Mouse (Mus musculus) ovary, postnatal 14 days (tissue): ENCODE measurements around the gene Itpkc.
A peak's percentile ranks its signal among the peaks of the same experiment; 100 is the strongest.

Source experiments
- DNase-seq: peaks from one replicate; pipeline ENCODE4 v3.0.0; 2022; ENCODE audit warnings: low spot score

The Itpkc gene

DNA sequence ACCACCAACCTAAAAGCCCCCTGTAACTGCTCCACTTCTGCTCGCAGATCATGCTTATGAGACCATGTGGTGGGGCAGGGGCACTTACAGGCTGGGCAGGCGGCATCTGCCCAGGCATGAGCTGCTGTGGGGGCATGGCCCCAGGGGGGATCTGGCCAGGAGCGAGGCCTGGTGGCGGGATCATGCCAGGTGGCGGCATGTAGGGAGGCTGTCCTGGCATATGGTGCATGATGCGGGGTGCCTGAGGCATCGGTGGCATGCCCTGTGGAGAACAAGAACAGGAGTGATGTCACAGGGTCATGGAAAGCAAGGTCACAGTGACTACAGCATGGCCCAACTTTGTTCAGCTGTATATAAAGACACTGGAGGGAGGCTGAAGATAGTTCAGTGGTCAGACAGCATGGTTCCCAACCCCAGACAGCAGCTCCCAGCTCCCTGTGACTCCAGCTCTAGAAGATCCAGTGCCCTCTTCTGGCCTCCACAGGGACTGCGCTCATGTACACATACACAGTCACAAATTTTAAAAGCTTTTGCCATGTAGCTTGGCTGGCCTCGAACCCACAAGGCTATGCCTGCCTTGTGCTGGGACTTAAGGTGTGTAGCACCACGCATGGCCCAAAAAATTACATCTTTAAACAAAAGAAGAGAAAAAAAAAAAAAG is 39.1 kb downstream of the Itpkc start:
- DNase-seq = no peak

DNA sequence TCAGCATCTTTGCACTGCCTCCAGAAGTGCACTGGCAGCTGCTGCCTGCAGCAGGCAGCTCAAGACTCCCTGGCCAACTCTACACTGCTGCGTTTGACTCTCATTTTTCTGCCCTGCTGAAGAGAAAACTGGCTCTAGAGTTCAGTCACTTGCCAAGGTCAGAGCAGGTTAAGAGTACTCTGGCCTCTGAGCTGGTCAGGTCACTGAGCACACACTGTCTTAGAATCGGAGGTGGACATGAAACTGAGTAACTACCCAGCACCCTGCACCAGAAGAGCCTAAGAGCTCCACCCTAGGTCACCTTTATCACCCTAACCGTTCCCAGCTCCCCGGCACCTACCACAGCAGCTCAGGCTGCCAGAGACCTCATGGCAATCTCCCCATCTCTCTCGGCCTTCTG is 42.5 kb downstream of the Itpkc start:
- no peak for DNase-seq

DNA sequence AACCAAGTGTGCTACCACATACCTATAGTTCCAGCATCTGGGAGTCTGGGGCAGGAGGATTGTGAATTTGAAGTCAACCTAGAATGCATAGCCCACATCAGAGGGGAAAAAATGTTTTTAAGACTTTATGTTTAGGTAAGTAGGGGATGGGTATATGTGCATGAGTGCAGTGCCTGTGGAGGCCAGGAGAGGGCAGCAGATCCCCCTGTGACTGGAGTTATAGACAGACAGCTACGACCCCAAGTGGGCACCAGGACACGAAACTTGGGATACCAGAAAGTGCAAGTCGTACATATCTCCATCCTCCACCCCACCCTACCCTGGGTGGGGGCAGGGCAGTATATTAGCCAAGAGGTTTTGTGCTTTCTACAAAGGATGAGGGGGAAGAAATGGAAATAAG is 43.5 kb downstream of the Itpkc start:
- no peak for DNase-seq

DNA sequence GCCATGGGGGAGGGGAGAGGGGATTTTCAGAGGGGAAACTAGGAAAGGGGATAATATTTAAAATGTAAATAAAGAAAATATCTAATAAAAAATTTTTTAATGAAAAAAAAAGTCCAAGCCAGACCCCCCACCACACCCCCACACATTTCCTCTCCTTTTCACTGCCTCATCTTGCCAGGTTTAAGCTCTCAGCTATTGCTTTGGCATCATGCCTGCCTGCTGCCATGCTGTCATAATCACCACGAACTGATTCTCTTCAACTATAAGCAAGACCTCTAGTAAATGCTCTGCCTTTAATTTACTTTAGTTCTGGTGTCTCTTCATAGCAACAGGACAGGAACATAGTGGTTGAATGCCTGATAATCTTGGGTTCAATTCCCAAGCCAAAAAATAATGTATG is 46.0 kb downstream of the Itpkc start:
- DNase-seq = no peak

DNA sequence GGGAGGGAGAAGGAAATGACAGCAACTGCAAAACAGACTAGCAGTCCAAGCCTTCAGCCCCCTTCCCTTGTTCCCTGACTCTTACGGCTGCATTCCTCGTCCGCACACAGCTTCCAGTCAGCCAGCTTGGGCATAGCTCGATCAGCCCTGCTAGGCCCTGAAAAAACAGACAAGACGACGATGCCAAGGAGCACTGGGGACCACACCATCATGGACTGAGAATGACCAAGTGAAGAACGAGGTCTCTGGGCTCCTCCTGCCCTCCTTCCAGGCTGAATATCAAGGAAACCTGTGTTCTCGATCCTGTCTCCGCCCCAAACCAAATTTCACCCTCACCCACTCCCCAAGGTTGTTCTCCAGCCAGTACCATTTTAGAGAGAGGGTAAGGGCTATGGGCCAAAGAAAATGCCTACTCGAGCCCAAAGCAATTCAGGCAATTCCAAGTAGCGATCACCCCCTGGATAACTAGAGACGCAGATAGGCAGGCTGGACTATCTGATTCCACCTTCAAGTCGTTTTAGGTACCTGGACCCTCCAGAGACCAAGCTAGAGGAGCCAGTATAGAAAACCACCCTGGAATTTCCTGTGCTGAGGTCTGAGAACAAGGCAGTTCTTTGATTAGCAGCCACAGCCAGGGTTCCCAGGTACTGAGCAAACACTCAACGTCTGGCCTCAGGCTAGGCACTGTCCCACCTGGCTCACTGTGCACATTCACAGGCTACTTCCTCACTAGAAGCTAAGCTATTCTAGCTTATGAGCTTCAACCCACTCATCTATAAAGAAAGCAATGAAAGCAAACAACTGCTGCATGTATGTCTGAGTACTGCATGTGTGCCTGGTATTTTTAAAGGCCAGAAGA is 47.4 kb downstream of the Itpkc start, which contains the start of the genes Gm21983 and Mia:
Gm21983 (minus strand) TSS at position 250 of the 859 bp plus-strand sequence.
Mia (minus strand) TSS at position 321 of the 859 bp plus-strand sequence.
- no peak for DNase-seq

DNA sequence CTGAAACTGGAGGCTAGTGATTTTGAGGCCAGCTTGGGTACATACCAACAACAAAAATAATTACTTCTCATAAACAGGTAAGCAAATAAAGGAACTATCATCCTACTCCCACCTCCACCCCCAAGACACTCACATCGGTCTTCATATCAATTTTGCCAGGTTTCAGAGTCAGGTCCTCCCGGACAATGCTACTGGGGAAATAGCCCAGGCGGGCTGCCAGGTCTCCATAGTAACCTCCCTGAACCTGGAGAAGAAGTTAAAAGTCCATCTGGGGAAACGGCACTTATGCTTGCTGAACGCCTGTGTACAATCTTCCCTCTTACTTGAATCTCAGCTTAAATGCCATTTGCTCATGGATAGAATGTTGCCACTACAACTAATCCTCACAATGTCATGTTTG is 48.4 kb downstream of the Itpkc start:
- no peak for DNase-seq

DNA sequence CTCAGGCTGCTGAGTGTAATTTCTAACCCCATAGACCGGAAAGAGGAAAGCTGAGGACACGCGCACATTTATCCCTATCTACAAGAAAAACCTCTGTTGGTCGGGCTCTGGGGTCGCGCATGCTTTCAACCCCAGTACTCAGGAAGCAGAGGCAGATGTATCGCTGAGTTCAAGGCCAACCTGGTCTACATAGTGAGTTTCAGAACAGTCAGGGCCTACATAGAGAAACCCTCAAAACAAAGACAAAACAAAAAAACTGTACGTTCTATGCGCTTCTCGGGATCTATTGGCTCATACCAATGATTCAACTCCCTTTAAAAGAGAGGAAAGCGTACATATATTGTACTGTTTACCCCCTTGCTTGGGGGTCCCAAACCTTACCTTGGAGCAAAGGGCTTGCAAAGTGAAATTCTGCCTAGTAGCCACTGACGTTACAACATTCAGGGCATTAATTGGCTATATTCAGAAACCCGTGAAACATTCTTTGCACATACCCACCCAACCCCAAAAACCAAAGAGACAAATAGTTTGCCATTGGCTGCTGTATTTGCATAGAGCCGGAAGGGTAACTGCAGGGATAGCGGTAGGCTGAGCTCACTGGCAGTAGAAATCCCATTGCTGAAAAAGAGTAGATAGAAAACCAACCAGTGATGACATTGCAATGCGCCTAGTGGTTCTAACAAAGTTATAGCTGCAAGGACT is 49.1 kb downstream of the Itpkc start:
- DNase-seq = no peak

DNA sequence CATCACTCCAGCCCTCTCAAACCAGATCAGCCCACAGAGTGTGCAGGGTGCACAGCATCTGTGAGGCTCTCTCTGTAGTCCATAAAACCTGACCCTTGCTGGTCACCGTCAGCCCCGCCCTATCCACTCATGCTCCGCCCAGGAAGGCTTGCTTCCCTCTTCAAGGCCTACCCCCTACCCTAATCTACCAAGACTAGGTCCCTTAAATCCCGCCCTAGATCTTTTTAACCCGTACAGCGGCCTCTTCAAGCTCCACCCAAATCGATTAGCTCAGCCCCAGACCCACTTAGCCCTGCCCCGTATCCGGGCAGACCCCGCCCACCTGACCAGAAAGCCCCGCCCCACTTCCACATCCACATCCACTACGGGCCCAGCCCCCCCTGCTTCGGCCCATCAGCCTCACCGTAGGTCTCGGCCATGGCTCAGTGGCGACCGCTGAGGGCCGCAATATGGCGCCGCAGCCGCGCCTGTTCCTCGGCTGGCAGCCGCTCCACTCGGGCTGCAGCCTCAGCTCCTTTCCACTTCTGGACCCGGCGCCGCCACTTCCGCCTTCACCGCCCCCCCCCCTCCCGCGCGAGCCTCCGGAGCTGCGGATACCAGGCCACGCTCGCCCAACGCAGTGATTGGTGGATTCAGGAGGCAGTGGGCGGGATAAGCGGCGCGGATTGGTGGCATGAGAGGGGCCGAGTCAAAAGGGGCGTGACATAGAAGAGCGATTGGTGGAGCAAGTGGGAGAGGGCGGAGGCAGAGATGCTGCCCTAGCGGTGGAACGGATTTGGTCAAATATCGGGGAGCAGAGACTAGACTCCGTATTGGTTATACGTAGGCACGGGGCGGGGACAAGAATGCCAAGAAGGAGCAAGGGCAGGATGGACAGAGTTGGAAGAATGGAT is 49.9 kb downstream of the Itpkc start, which contains the start of gene Rab4b:
Rab4b (minus strand) TSS at position 573 of the 893 bp plus-strand sequence.
- DNase-seq = peak; percentile 96

DNA sequence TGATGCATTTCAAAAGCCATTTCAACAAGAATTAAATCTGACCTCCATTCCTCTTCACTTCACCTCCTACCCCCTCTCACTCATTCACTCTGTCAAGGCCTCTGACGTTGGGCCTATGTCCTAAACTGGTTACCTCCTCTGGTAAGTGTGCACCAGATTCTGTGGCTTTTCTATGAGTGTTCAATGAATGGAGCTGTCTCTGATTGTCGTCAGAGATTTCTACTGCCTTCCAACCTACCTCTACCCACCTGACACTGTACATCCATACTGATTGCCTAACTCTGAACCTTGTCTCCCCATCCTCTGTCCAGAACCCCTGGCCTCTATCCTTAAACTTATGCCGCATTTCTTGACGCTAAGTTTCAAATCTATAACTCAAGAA is 50.5 kb downstream of the Itpkc start:
- DNase-seq = no peak

DNA sequence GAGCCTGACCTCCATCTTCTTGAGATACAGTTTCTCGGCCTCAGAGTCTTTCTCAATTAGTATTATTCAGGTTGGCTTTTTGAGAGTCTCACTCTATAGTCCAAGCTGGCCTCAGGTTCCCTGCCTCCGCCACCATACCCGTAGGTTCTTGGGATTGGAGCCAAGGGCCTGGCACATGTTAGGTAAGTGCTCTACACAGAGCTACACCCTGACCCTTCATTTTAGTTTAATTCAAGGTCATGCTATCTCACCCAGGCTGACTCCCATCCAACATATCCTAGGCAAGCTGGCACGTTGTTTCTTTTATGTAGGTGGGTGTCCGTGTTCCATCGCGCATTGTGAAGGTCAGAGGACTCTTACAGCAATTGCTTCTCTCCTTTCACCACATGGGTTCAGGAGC is 53.6 kb downstream of the Itpkc start:
- DNase-seq = no peak

DNA sequence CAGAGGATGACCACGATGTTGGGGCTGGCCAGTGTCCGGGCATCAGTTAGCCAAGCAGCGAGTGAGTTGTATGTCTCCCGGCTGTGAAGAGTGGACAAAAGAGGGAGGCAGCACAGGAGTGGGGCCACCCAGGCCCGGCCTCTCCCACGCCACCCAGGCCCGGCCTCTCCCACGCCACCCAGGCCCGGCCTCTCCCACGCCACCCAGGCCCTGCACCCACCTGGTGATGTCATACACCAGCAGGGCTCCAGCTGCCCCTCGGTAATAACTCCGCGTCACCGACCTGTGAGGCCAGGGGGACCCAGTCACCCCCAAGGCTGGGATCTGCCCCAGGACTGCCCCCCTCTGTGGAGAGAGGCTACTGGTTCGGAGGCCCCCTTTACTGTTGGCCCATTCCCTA is 54.0 kb downstream of the Itpkc start:
- DNase-seq = no peak

DNA sequence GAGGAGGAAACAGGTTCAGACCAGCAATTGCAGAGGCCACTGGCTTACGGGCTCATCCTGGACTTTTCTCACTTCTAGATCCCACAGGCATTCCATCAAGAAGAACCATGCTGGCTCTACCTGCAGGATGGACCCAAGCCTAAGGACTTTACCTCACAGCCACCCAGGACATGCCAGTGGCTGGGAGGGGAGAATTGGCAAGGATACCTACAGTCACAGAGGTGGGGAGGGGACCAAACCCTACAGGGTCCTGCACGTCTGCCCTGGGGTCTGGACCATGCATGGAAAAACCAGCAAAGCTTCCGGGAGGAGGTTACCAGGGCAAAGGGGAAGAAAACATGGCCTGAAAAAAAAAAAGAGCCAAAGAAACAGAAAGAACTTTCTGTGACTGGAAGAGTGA is 57.5 kb downstream of the Itpkc start:
- no peak for DNase-seq

DNA sequence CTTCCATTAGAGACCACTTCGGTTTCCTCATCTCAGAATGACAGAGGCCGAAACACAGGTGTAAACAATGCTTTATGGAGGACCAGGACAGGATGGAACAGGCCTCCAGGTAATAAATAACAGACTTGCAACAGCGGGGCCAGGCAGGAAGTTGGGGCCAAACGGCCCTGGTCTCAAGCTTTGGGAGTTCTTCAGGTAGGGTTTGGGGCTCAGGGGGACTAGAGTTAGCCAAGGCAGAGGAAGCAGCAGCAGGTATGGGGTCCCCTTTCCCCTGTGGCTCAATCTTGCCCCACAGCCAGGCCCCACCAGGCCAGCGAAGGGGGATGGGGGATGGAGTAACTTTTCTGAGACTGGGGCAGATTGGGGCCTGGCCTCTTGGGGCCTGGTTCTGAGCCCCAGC is 60.1 kb downstream of the Itpkc start:
- no peak for DNase-seq

DNA sequence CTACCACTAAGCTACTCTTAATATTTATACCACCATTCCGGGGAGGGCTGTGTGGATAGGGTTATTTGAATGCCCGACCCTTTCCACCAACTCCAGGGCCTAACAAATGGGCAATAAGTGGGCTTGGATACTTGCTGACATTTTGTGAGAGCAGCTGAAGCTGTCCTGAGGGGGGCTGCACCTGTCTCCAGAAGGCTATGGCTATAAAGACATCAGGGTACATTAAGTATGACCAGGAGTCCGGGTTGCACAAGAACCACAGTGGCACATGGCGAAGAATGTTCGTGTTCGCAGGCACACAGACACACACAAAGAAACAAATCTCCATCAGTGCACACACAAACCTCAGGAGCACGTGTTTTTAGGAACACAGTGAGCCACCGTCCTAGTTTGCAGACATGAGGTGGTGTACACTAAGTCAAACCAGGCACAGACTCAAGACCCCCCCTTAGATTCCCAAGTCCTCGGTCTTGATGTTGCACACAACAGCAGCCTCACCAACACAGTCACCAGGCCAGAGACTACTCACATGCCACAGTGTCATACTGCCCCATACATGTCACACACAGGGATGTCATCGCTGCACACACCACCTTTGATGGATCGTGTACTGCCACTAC is 60.9 kb downstream of the Itpkc start:
- no peak for DNase-seq

DNA sequence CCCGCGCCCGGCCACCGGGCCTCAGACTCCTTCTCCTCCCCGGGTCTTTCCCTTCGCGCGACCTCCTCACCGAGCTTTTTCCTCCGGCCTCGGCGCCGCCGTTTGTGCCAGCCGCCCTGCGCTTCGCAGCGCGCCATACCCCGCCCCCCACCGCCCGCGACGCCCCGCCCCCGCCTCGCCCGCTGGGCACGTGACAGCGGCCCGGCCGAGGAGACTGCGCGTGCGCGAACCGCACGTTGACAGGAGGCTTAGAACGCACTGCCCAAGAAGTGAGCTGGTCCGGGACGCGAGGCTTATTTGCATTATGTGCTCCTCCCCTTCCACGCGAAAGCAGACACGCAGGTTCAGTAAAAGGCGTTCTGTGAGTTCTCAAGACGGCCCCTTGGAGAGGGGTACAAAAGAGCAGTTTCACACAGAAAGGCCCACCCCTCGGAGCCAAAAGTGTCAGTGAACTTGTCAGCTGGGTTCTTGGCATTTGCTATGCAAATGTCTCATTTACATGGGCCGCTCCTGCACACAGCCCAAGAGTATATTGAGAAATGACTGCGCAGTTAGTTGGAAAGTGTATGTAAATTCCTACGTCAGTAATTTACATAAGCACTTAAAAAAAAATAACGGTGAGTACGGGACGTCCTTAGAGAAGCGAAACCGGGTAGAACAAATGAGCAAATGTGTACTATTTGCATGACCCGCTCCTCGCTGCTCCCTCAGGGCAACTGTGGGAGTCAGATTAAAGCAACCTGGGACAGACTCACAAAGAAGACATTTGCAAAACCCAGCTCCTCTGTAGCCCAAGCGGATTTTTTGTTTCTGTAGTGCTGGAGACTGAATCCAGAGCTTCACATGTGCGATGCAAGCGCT is 61.6 kb downstream of the Itpkc start, which contains the start of gene Egln2:
Egln2 (minus strand) TSS at position 189 of the 861 bp plus-strand sequence.
- DNase-seq = peak; percentile 91

DNA sequence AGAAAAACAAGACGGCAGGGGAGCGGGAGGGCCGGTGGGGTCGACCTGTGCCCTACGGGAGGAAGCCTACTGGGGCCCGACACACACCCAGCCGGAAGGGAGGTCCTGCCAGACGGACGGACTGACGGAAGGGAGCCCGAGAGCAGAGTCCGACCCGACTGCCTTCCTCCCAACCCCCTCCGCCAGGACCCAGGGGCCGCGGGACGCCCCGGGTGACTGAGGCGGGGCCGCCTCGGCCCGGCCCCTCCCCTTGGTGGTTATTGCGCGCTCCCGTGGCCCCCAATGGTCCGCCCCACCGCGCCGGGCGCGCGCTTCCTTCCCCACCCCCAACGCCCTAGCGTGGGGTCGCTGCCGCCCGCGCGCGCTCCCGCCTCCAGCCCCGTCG is 62.2 kb downstream of the Itpkc start:
- DNase-seq = peak; percentile 76

DNA sequence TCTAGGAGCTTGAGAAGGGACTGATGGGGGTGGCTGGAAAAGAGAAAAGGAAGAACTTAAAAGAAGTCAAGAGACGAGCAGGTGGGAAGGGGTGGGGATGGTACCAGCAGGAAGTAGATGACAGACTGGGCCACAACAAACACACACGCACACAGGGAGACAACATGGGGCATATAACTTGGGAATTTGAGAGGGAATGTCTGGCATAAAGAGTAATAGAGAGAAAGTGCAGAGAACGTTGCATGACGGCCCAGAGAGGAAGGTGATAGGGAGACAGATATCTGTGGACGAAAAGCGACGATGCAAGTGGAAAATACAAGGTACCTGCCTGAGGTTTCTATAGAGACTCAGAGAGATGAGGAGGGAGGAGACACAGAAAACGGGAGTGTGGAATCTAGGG is 62.8 kb downstream of the Itpkc start:
- DNase-seq = no peak

DNA sequence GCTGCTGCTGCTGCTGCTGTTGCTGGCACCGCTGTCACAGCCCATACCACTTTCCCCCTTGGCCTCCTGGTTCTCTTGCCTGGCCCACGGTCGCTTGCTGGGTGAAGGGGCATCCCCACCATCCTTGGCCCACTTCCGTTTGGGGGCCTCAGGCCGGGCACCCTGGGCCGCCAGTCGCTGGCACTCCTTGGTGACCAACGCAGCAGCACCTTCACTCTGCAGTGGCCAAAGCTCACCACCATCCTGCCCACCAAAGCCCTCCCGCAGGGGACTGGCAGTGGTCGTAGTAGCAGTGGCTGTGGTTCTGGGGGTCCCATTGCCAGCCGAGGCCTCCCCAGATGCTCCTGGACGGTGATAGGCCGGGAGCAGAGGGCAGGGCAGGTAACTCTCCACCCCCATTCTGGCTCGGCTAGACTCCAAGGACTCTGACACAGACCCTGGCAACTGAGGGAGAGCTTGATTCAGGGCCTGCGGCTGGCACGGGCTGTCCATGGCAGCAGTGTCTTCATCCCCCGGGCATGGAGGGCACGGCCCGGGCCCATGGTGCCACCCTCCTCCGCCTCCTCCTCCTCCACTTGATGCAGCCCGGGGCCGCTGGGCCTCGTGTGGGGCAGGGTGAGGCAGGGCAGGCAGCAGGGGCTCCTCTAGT is 63.3 kb downstream of the Itpkc start:
- no peak for DNase-seq

DNA sequence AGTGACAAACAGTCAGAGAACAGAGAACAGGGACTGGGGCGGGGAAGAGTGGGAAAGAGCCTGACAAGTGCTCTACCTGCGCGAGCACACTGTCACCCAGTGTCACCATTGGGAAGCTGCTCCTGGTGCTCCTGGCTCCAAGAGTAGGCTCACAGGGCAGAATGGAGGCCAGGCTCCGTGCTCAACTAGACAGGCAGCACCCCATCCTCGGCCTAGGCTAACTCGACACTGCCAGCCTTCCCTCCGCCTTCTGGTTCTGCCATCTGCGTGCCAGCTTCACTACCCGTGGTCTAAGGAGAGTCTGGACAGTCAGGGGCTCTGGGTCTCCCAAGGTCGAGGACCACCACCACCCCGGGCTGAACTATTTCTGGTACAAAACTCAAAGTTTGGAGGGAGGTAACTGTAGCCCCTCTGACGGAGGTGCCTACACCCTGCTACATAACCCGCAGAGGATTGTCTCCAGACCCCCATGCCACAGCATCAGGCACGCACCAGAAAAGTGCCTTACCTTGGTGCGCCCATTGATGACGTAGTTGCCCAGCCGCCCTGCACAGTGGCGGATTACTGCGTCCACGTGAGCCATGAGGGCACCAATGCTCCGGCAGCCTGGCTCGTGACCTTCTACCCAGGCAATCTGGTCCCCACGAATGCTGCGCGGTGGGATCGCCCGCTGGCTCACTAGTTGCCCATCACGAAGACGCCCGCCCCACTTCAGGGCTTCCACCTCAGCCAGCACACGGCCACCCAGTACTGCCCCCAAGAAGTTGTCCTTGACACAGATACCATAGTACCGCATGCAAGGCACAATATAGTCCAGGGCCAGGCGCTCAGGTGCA is 64.1 kb downstream of the Itpkc start:
- no peak for DNase-seq
